In the genomic region with DNA sequence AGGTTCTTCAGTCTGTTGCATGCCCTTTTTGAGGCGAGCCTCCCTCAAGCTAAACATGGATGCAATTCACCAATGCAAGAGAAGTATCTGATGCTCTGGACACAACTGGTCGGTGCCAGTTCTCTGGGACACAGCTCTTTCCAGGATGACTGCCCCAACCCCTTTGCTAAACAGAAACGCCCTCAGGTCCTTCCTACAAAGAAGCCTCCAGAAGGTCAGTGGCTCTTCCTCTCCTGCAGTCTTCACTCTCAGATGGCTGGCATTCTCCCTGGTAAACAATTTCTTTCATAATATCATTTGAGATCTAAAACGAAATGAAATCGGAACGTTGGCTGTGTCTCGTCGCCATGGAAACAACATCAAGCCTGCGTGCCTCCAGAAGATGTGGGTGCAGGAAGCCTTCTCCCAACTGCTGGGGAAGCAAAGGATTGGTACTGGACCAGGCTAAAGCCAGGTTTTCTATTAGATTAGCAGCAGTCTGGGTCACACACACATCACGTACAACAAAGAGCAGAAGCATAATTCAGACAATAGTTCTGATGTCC, we compare ENCODE assay signal across 14 mouse cellular contexts.
DNase-seq lines count a peak whose midpoint lies in the region; ATAC-seq lines count a peak whose summit lies in the region.
"Had no signal": no experiment of that assay in that cellular context is flagged by ENCODE, and none has a peak within 500 bp of the region (broad histone marks: within the 10 kb centered on the region; RNA-seq: fewer than 3 reads in every experiment).

No protein-coding gene starts in this region.

- no peak overlapping the region for H3K9ac ChIP-seq in hindbrain, embryonic 14.5 days
- H3K9ac ChIP-seq in hindbrain, embryonic 12.5 days, result no peak overlapping the region
- H3K9ac ChIP-seq: embryonic facial prominence, embryonic 13.5 days; lung, embryonic 15.5 days had no signal

- no peak overlapping the region for H3K4me3 ChIP-seq in hindbrain, embryonic 14.5 days (replicated peaks; ENCODE audit: low read length)
- no peak overlapping the region for H3K4me3 ChIP-seq in hindbrain, embryonic 12.5 days
- H3K4me3 ChIP-seq: embryonic facial prominence, embryonic 13.5 days; lung, embryonic 15.5 days had no signal

- H3K9me3 ChIP-seq in hindbrain, embryonic 14.5 days (ENCODE audit: control insufficient read depth, low read length), result no peaks in the 10 kb centered on the region
- H3K9me3 ChIP-seq in hindbrain, embryonic 12.5 days (replicated peaks), result no peaks in the 10 kb centered on the region
- H3K9me3 ChIP-seq: embryonic facial prominence, embryonic 13.5 days; lung, embryonic 15.5 days had no signal

- ATAC-seq in hindbrain, embryonic 14.5 days (ENCODE audit: low FRiP score), result no peak
- no peak for ATAC-seq in hindbrain, embryonic 12.5 days (ENCODE audit: low FRiP score)
- ATAC-seq in frontal cortex, adult (ENCODE audit: low TSS enrichment), result peak; percentile 94

- no peaks in the 10 kb centered on the region for H3K27me3 ChIP-seq in hindbrain, embryonic 14.5 days (ENCODE audit: control insufficient read depth, insufficient read depth, low read length)
- H3K27me3 ChIP-seq in hindbrain, embryonic 12.5 days, result no peaks in the 10 kb centered on the region
- H3K27me3 ChIP-seq: embryonic facial prominence, embryonic 13.5 days; lung, embryonic 15.5 days had no signal

- H3K4me2 ChIP-seq in hindbrain, embryonic 14.5 days (replicated peaks), result no peak overlapping the region
- H3K4me2 ChIP-seq in hindbrain, embryonic 12.5 days (replicated peaks), result no peak overlapping the region
- H3K4me2 ChIP-seq: embryonic facial prominence, embryonic 13.5 days; lung, embryonic 15.5 days had no signal

- H3K27ac ChIP-seq in hindbrain, embryonic 14.5 days, result peak overlapping the region; percentile 65
- no peak overlapping the region for H3K27ac ChIP-seq in hindbrain, embryonic 12.5 days
- H3K27ac ChIP-seq: embryonic facial prominence, embryonic 13.5 days; lung, embryonic 15.5 days had no signal

- no peak for DNase-seq in hindbrain, embryonic 14.5 days (ENCODE audit: low spot score)
- peak; percentile 36 to 39 for DNase-seq in layer of hippocampus, postnatal 10 days (ENCODE audit: low spot score in 2 of 2)
- peak; percentile 85 for DNase-seq in right cerebral cortex, adult 18-20 months
- no peak for DNase-seq in spleen, adult 12 weeks (ENCODE audit: low spot score)
- no peak for DNase-seq in cerebellum, postnatal 25 days
- DNase-seq in embryo, embryonic 10 days (ENCODE audit: low spot score), result no peak
- DNase-seq: B cell, adult 2 months; cerebellum, adult 11 months; gastrocnemius, postnatal 14 days; heart, postnatal 10 days had no signal

- no peaks in the 10 kb centered on the region for H3K36me3 ChIP-seq in hindbrain, embryonic 14.5 days (replicated peaks; ENCODE audit: control insufficient read depth, insufficient read depth)
- H3K36me3 ChIP-seq in hindbrain, embryonic 12.5 days, result no peaks in the 10 kb centered on the region
- H3K36me3 ChIP-seq: embryonic facial prominence, embryonic 13.5 days; lung, embryonic 15.5 days had no signal

- 53% methylated on average over 10 of the region's 10 CpGs for WGBS in hindbrain, embryonic 14.5 days
- WGBS in hindbrain, embryonic 12.5 days, result 74% methylated on average over 10 of the region's 10 CpGs

- no peaks in the 10 kb centered on the region; the same call in 1 of the 2 replicates for H3K4me1 ChIP-seq in hindbrain, embryonic 14.5 days (replicated peaks; ENCODE audit: control insufficient read depth, insufficient read depth, low read length)
- H3K4me1 ChIP-seq in hindbrain, embryonic 12.5 days, result no peaks in the 10 kb centered on the region
- H3K4me1 ChIP-seq: embryonic facial prominence, embryonic 13.5 days; lung, embryonic 15.5 days had no signal

Comparison
In these comparisons a context has a peak if more than half of its experiments do, and no peak if none do; other contexts are left out.
1. DNase-seq: peak in layer of hippocampus, postnatal 10 days (2 of 2) and right cerebral cortex, adult 18-20 months (single experiment); none in hindbrain, embryonic 14.5 days (single experiment), spleen, adult 12 weeks (single experiment), cerebellum, postnatal 25 days (0 of 2) and embryo, embryonic 10 days (single experiment).